Mouse (Mus musculus) spleen, adult 12 weeks (tissue): ENCODE measurements around the gene Trim47.

Source experiments
- DNase-seq: peaks from one replicate; pipeline ENCODE4 v3.0.0; 2022; ENCODE audit warnings: low spot score

Gene Trim47

GRCm38 (mm10) chr11:116127156-116127980, at the start of gene Trim47:
Gene Trim47, minus strand, starts transcription at chr11:116127210.
- no peak for DNase-seq

- no peak for DNase-seq
Measured at GRCm38 (mm10) chr11:116176010-116176409, 49.0 kb upstream of the Trim47 start.

GRCm38 (mm10) chr11:116174775-116175448, 47.9 kb upstream of the Trim47 start:
- DNase-seq = no peak

GRCm38 (mm10) chr11:116171959-116172358, 44.9 kb upstream of the Trim47 start:
- no peak for DNase-seq

- no peak for DNase-seq
Measured at GRCm38 (mm10) chr11:116170003-116170800, 43.2 kb upstream of the Trim47 start.

- DNase-seq = no peak
Measured at GRCm38 (mm10) chr11:116169214-116169613, 42.2 kb upstream of the Trim47 start.

- peak; percentile 88 for DNase-seq
Measured at GRCm38 (mm10) chr11:116167884-116168439, 41.0 kb upstream of the Trim47 start, which contains the start of gene Fbf1. Gene Fbf1, minus strand, starts transcription at chr11:116168166.

GRCm38 (mm10) chr11:116167232-116167631, 40.2 kb upstream of the Trim47 start:
- no peak for DNase-seq

GRCm38 (mm10) chr11:116163002-116163401, 36.0 kb upstream of the Trim47 start:
- DNase-seq = no peak

GRCm38 (mm10) chr11:116162146-116162545, 35.1 kb upstream of the Trim47 start:
- DNase-seq = no peak

GRCm38 (mm10) chr11:116161312-116161711, 34.3 kb upstream of the Trim47 start:
- DNase-seq = no peak

- peak; percentile 40 for DNase-seq
Measured at GRCm38 (mm10) chr11:116150960-116151359, 23.9 kb upstream of the Trim47 start.

GRCm38 (mm10) chr11:116149341-116149740, 22.3 kb upstream of the Trim47 start:
- DNase-seq = no peak

GRCm38 (mm10) chr11:116148761-116149221, 21.8 kb upstream of the Trim47 start:
- no peak for DNase-seq

GRCm38 (mm10) chr11:116146294-116146985, 19.4 kb upstream of the Trim47 start:
- no peak for DNase-seq

GRCm38 (mm10) chr11:116145481-116146293, 18.7 kb upstream of the Trim47 start:
- no peak for DNase-seq

- DNase-seq = no peak
Measured at GRCm38 (mm10) chr11:116143468-116143867, 16.5 kb upstream of the Trim47 start.

GRCm38 (mm10) chr11:116142211-116142991, 15.4 kb upstream of the Trim47 start:
- peak; percentile 73 for DNase-seq

GRCm38 (mm10) chr11:116138468-116139138, 11.6 kb upstream of the Trim47 start, which contains the start of gene Mrpl38:
Gene Mrpl38, minus strand, starts transcription at chr11:116138868.
- peak; percentile 85 for DNase-seq
